Mouse (Mus musculus) thymus, postnatal 25 days (tissue): ENCODE measurements at regions not wholly inside any gene's neighbourhood (a gene's known extent, or its start where the extent isn't known, plus 50 kb on each side); places are given as distances from the start of the nearest gene placed in this dataset.

Experiments used
- DNase-seq: peaks from one replicate; pipeline ENCODE4 v3.0.0; 2022

GRCm38 (mm10) chr13:92911660-92912284, 67.2 kb downstream of the Mtx3 start:
- DNase-seq = no peak

- DNase-seq = no peak
Measured at GRCm38 (mm10) chr13:92912661-92913060, 68.1 kb downstream of the Mtx3 start.

- DNase-seq = no peak
Measured at GRCm38 (mm10) chr13:92914631-92915030, 70.1 kb downstream of the Mtx3 start.

- DNase-seq = no peak
Measured at GRCm38 (mm10) chr13:92915221-92915839, 70.8 kb downstream of the Mtx3 start.

GRCm38 (mm10) chr13:92915948-92916710, 71.6 kb downstream of the Mtx3 start:
- DNase-seq = no peak

- DNase-seq = no peak
Measured at GRCm38 (mm10) chr13:92919882-92920281, 75.3 kb downstream of the Mtx3 start.

GRCm38 (mm10) chr13:92921936-92922335, 77.4 kb downstream of the Mtx3 start:
- no peak for DNase-seq

GRCm38 (mm10) chr13:92923496-92923895, 78.9 kb downstream of the Mtx3 start:
- no peak for DNase-seq

- no peak for DNase-seq
Measured at GRCm38 (mm10) chr13:92924021-92924420, 79.5 kb downstream of the Mtx3 start.

- DNase-seq = no peak
Measured at GRCm38 (mm10) chr13:92925196-92925595, 80.6 kb downstream of the Mtx3 start.

- DNase-seq = no peak
Measured at GRCm38 (mm10) chr13:92928551-92928950, 84.0 kb downstream of the Mtx3 start.

GRCm38 (mm10) chr13:92931696-92932095, 87.1 kb downstream of the Mtx3 start:
- DNase-seq = no peak

- no peak for DNase-seq
Measured at GRCm38 (mm10) chr13:92939032-92939431, 94.5 kb downstream of the Mtx3 start.

GRCm38 (mm10) chr13:92940610-92941009, 96.0 kb downstream of the Mtx3 start:
- no peak for DNase-seq

GRCm38 (mm10) chr13:92948560-92948959, 104.0 kb downstream of the Mtx3 start:
- DNase-seq = no peak

GRCm38 (mm10) chr13:92960031-92960430, 115.5 kb downstream of the Mtx3 start:
- DNase-seq = no peak

GRCm38 (mm10) chr13:92962625-92963024, 118.1 kb downstream of the Mtx3 start:
- no peak for DNase-seq

- no peak for DNase-seq
Measured at GRCm38 (mm10) chr13:92963351-92963895, 118.9 kb downstream of the Mtx3 start.

GRCm38 (mm10) chr13:92964213-92964743, 119.7 kb downstream of the Mtx3 start:
- DNase-seq = no peak

GRCm38 (mm10) chr13:92967025-92967610, 122.6 kb downstream of the Mtx3 start:
- DNase-seq = no peak

GRCm38 (mm10) chr13:92969579-92969978, 125.0 kb downstream of the Mtx3 start:
- DNase-seq = no peak

GRCm38 (mm10) chr13:92972891-92973290, 128.3 kb downstream of the Mtx3 start:
- no peak for DNase-seq

- no peak for DNase-seq
Measured at GRCm38 (mm10) chr13:92973791-92974190, 129.2 kb downstream of the Mtx3 start.
